Mouse (Mus musculus) MEL (cell line): Measurements from ENCODE around the gene Parp1.

Source experiments
- CHD2 ChIP-seq: IDR thresholded peaks from 2 replicates; pipeline ENCODE4 v1.6.1; 2011; ENCODE audit warnings: low read length, improper control_type of control experiment
- POLR2A ChIP-seq, 2 experiments: IDR thresholded peaks; 2 replicates each; pipeline ENCODE4 v1.6.1; 2011 to 2012; ENCODE audit warnings: low read length in 2 of 2, mild to moderate bottlenecking in 2 of 2, control low read depth in 1 of 2, improper control_type of control experiment in 1 of 2, low read depth in 1 of 2, moderate library complexity in 1 of 2; ENCODE audit not compliant: control insufficient read depth in 1 of 2, insufficient read depth in 1 of 2, poor library complexity in 1 of 2
- POLR2AphosphoS5 ChIP-seq: IDR thresholded peaks from 2 replicates; pipeline ENCODE4 v1.6.1; 2012; ENCODE audit warnings: low read depth, borderline replicate concordance, mild to moderate bottlenecking, inconsistent platforms, low read length, moderate library complexity, mixed read lengths
- RCOR1 ChIP-seq: IDR thresholded peaks from 2 replicates; pipeline ENCODE4 v1.6.1; 2012; ENCODE audit warnings: low read depth, mild to moderate bottlenecking, inconsistent platforms, low read length, improper control_type of control experiment
- SMC3 ChIP-seq: IDR thresholded peaks from 2 replicates; pipeline ENCODE4 v1.6.1; 2011; ENCODE audit warnings: low read depth, low read length, improper control_type of control experiment
- UBTF ChIP-seq: IDR thresholded peaks from 2 replicates; pipeline ENCODE4 v1.6.1; 2012; ENCODE audit warnings: low read depth, mild to moderate bottlenecking, inconsistent platforms, low read length, improper control_type of control experiment, moderate library complexity, borderline replicate concordance; ENCODE audit not compliant: insufficient read depth
- ZC3H11A ChIP-seq: IDR thresholded peaks from 2 replicates; pipeline ENCODE4 v1.6.1; 2012; ENCODE audit warnings: low read depth, mild to moderate bottlenecking, inconsistent platforms, low read length, improper control_type of control experiment
- ZNF384 ChIP-seq: IDR thresholded peaks from 2 replicates; pipeline ENCODE4 v1.6.1; 2012; ENCODE audit warnings: low read depth, mild to moderate bottlenecking, inconsistent platforms, low read length, improper control_type of control experiment

- no peak for TF ChIP-seq UBTF
- TF ChIP-seq ZC3H11A: no peak
- TF ChIP-seq SMC3: no peak
- no peak for TF ChIP-seq POLR2A (IDR thresholded peaks at IDR 0.05; ENCODE audit: control insufficient read depth in 1 of 2, insufficient read depth in 1 of 2, low read depth in 1 of 2, low read length in 2 of 2, poor library complexity in 1 of 2)
- TF ChIP-seq ZNF384: no peak
- no peak for TF ChIP-seq CHD2
- TF ChIP-seq RCOR1: no peak
- no peak for TF ChIP-seq POLR2AphosphoS5
These were observed 31.9 kb downstream of the Parp1 start for GRCm38 (mm10) chr1:180600578-180600977.
